Mouse (Mus musculus) lung, postnatal 0 days (tissue): ENCODE data around the gene Lrmda. TPM values are rescaled to one million over a fixed set of nuclear protein-coding genes. Genes with fewer than 3 reads are reported as not detected.
A peak's percentile ranks its signal among the peaks of the same experiment; 100 is the strongest.

ENCODE experiments used
- ATAC-seq: fragments of 200-750 bp; cut with Nextera tagmentation; 2 replicates; pipeline ENCODE4 v1.8.0; 2017; ENCODE audit warnings: moderate library complexity
- DNase-seq: peaks from one replicate; pipeline ENCODE4 v3.0.0-alpha.2; 2016; ENCODE audit warnings: low spot score
- H3K27ac ChIP-seq: fragments of 300-500 bp; sonication (generic); 2 replicates; pipeline ENCODE4 v1.5.1; 2014; ENCODE audit warnings: antibody characterized with exemption, mild to moderate bottlenecking, low read length, mixed read lengths
- H3K27me3 ChIP-seq: fragments of 300-500 bp; sonication (generic); replicated peaks from 2 replicates; pipeline ENCODE4 v1.6.1; 2014; ENCODE audit warnings: low read length, mixed read lengths; ENCODE audit not compliant: insufficient read depth
- H3K36me3 ChIP-seq: fragments of 300-500 bp; sonication (generic); 2 replicates; pipeline ENCODE4 v1.6.1; 2014; ENCODE audit warnings: low read length, mixed read lengths; ENCODE audit not compliant: insufficient read depth
- H3K4me1 ChIP-seq: fragments of 300-500 bp; sonication (generic); 2 replicates; pipeline ENCODE4 v1.6.1; 2014; ENCODE audit warnings: antibody characterized with exemption, low read depth, low read length, mixed read lengths; ENCODE audit not compliant: insufficient read depth
- H3K4me2 ChIP-seq: fragments of 300-500 bp; sonication (generic); replicated peaks from 2 replicates; pipeline ENCODE4 v1.6.1; 2014; ENCODE audit warnings: low read depth, mild to moderate bottlenecking, low read length, moderate library complexity, mixed read lengths
- H3K4me3 ChIP-seq: fragments of 300-500 bp; sonication (generic); 2 replicates; pipeline ENCODE4 v1.5.1; 2014; ENCODE audit warnings: low read depth, low read length
- H3K9ac ChIP-seq: fragments of 300-500 bp; sonication (generic); replicated peaks from 2 replicates; pipeline ENCODE4 v1.6.1; 2014; ENCODE audit warnings: low read depth, mild to moderate bottlenecking
- H3K9me3 ChIP-seq: fragments of 300-500 bp; sonication (generic); 2 replicates; pipeline ENCODE4 v1.6.1; 2016; ENCODE audit warnings: low read length, mixed read lengths
- CTCF ChIP-seq: IDR thresholded peaks from 2 replicates; pipeline ENCODE4 v1.5.1; 2016; ENCODE audit warnings: antibody characterized with exemption, mild to moderate bottlenecking
- EP300 ChIP-seq: IDR thresholded peaks from 2 replicates; pipeline ENCODE4 v1.6.1; 2016; ENCODE audit warnings: antibody characterized with exemption, mild to moderate bottlenecking, control low read depth
- WGBS: fragments of 180-500 bp; shearing (Covaris S2); extraction: QIAGEN DNeasy Blood & Tissue Kit; methylation state at CpG from one replicate; pipeline ENCODE4 v1.1.7; 2014; 5-methylcytosine and 5-hydroxymethylcytosine counted together
- polyA plus RNA-seq: library from polyadenylated mRNA; unstranded; fragments of >200 nt; fragmentation: Nextera tagmentation; extraction: Ambion mirVana; gene quantifications from 2 replicates; pipeline ENCODE4 v1.2.1, GENCODE M21; 2015

Gene Lrmda
- polyA plus RNA-seq, 1 experiment from 2014 or later, result 0.86 TPM

GRCm38 (mm10) chr14:22673581-22673980, 654.1 kb downstream of the Lrmda start:
- Histone ChIP-seq H3K9me3 (no peaks in the 10 kb centered on the region), H3K9ac (no peak overlapping the region), H3K36me3 (no peaks in the 10 kb centered on the region), H3K4me2 (no peak overlapping the region), H3K27me3 (no peaks in the 10 kb centered on the region), H3K27ac (no peak overlapping the region), H3K4me1 (no peaks in the 10 kb centered on the region), H3K4me3 (no peak overlapping the region)
- ATAC-seq (no peak), DNase-seq (no peak)
- WGBS, result 59% methylated on average over 5 of the region's 5 CpGs
- TF ChIP-seq EP300, result no peak
- no peak for TF ChIP-seq CTCF

GRCm38 (mm10) chr14:22679008-22679704, 659.6 kb downstream of the Lrmda start:
- Histone ChIP-seq H3K27ac (no peak overlapping the region), H3K36me3 (no peaks in the 10 kb centered on the region), H3K9me3 (no peaks in the 10 kb centered on the region), H3K4me3 (no peak overlapping the region), H3K4me2 (no peak overlapping the region), H3K27me3 (no peaks in the 10 kb centered on the region), H3K4me1 (no peaks in the 10 kb centered on the region), H3K9ac (no peak overlapping the region)
- DNase-seq (no peak), ATAC-seq (no peak)
- TF ChIP-seq EP300 (no peak), CTCF (no peak)
- 60% methylated on average over 5 of the region's 5 CpGs for WGBS

GRCm38 (mm10) chr14:22679705-22680643, 660.5 kb downstream of the Lrmda start:
- peak; percentile 55 for DNase-seq
- Histone ChIP-seq H3K27me3 (no peaks in the 10 kb centered on the region), H3K36me3 (no peaks in the 10 kb centered on the region), H3K9ac (no peak overlapping the region), H3K4me1 (no peaks in the 10 kb centered on the region), H3K9me3 (no peaks in the 10 kb centered on the region), H3K27ac (no peak overlapping the region), H3K4me2 (no peak overlapping the region), H3K4me3 (no peak overlapping the region)
- TF ChIP-seq CTCF (no peak), EP300 (no peak)
- WGBS, result 45% methylated on average over 9 of the region's 9 CpGs
- peak; percentile 53 for ATAC-seq

- Histone ChIP-seq H3K27ac (no peak overlapping the region), H3K9ac (no peak overlapping the region), H3K36me3 (no peaks in the 10 kb centered on the region), H3K4me1 (no peaks in the 10 kb centered on the region), H3K4me3 (no peak overlapping the region), H3K4me2 (no peak overlapping the region), H3K27me3 (no peaks in the 10 kb centered on the region), H3K9me3 (no peaks in the 10 kb centered on the region)
- ATAC-seq (no peak), DNase-seq (no peak)
- TF ChIP-seq CTCF (no peak), EP300 (no peak)
- 45% methylated on average over 4 of the region's 4 CpGs for WGBS
Measured at GRCm38 (mm10) chr14:22686886-22687285, 667.4 kb downstream of the Lrmda start.

- H3K36me3 ChIP-seq, result no peaks in the 10 kb centered on the region
- WGBS, result 46% methylated on average over 2 of the region's 2 CpGs
- 0 out of 2 replicates have a peak, but pooled peaks have one; percentile 1 for TF ChIP-seq CTCF
- TF ChIP-seq EP300, result peak; percentile 46; the same call in 1 of the 2 replicates
- H3K9me3 ChIP-seq, result no peaks in the 10 kb centered on the region
- no peak overlapping the region for H3K4me3 ChIP-seq
- H3K27me3 ChIP-seq, result no peaks in the 10 kb centered on the region
- DNase-seq (peak; percentile 60), ATAC-seq (peak; percentile 30; the same call in 1 of the 2 replicates)
- no peak overlapping the region for H3K27ac ChIP-seq
- no peak overlapping the region for H3K4me2 ChIP-seq
- no peaks in the 10 kb centered on the region for H3K4me1 ChIP-seq
- H3K9ac ChIP-seq, result no peak overlapping the region
Measured at GRCm38 (mm10) chr14:22688399-22688798, 668.9 kb downstream of the Lrmda start.

- TF ChIP-seq EP300, result no peak
- no peak for TF ChIP-seq CTCF
- Histone ChIP-seq H3K9me3 (no peaks in the 10 kb centered on the region), H3K27ac (no peak overlapping the region), H3K4me3 (no peak overlapping the region), H3K4me1 (no peaks in the 10 kb centered on the region), H3K27me3 (no peaks in the 10 kb centered on the region), H3K36me3 (no peaks in the 10 kb centered on the region), H3K9ac (no peak overlapping the region), H3K4me2 (no peak overlapping the region)
- 34% methylated on average over 6 of the region's 6 CpGs for WGBS
- DNase-seq (peak; percentile 52), ATAC-seq (no peak)
Measured at GRCm38 (mm10) chr14:22695448-22695847, 675.9 kb downstream of the Lrmda start.
